Mouse (Mus musculus) spleen, adult 2 months (tissue): Measurements from ENCODE around the gene Gm10985. TPM values are rescaled to one million over a fixed set of nuclear protein-coding genes. Genes with fewer than 3 reads are reported as not detected.

Source experiments
- DNase-seq, 2 experiments: peaks; one replicate each; pipeline versions ENCODE4 v3.0.0 to v3.0.0-alpha.2; 2012 to 2021; ENCODE audit warnings: low spot score in 2 of 2, low read depth in 1 of 2
- H3K27ac ChIP-seq: fragments of 200-500 bp; 2 replicates; pipeline ENCODE4 v1.5.1; 2012; ENCODE audit warnings: low read length, inconsistent platforms; ENCODE audit not compliant: insufficient read depth
- H3K27me3 ChIP-seq: fragments of 200-500 bp; 2 replicates; pipeline ENCODE4 v1.6.1; 2012; ENCODE audit warnings: mild to moderate bottlenecking, moderate library complexity, low read length, inconsistent platforms; ENCODE audit not compliant: control insufficient read depth, insufficient read depth
- H3K36me3 ChIP-seq: fragments of 200-500 bp; 2 replicates; pipeline ENCODE4 v1.6.1; 2012; ENCODE audit warnings: mild to moderate bottlenecking, low read length, inconsistent platforms; ENCODE audit not compliant: control insufficient read depth, insufficient read depth
- H3K4me1 ChIP-seq: fragments of 200-500 bp; 2 replicates; pipeline ENCODE4 v1.6.1; 2011; ENCODE audit warnings: inconsistent platforms; ENCODE audit not compliant: control insufficient read depth, insufficient read depth, insufficient read length
- H3K4me3 ChIP-seq: fragments of 200-500 bp; 2 replicates; pipeline ENCODE4 v1.5.1; 2011; ENCODE audit warnings: mild to moderate bottlenecking, inconsistent platforms; ENCODE audit not compliant: insufficient read depth, insufficient read length; ENCODE audit errors: extremely low read depth
- CTCF ChIP-seq: fragments of 200-500 bp; IDR thresholded peaks from 2 replicates; pipeline ENCODE4 v1.5.1; 2011; ENCODE audit warnings: mild to moderate bottlenecking, inconsistent platforms; ENCODE audit not compliant: insufficient read depth, insufficient read length, insufficient replicate concordance; ENCODE audit errors: extremely low read depth
- POLR2A ChIP-seq: fragments of 200-500 bp; IDR thresholded peaks from 2 replicates; pipeline ENCODE4 v1.6.1; 2011; ENCODE audit warnings: low read depth, low read length, inconsistent platforms
- WGBS: fragments of 180-500 bp; shearing (Covaris S2); methylation state at CpG from one replicate; pipeline ENCODE4 v1.1.7; 2018; 5-methylcytosine and 5-hydroxymethylcytosine counted together
- polyA plus RNA-seq: library from polyadenylated mRNA; depleted of rRNA; stranded (reverse); fragments of >200 nt; gene quantifications from 2 replicates; pipeline ENCODE4 v1.2.3, GENCODE M21; 2012

Gene Gm10985
- polyA plus RNA-seq, 1 experiment, result not detected

DNA sequence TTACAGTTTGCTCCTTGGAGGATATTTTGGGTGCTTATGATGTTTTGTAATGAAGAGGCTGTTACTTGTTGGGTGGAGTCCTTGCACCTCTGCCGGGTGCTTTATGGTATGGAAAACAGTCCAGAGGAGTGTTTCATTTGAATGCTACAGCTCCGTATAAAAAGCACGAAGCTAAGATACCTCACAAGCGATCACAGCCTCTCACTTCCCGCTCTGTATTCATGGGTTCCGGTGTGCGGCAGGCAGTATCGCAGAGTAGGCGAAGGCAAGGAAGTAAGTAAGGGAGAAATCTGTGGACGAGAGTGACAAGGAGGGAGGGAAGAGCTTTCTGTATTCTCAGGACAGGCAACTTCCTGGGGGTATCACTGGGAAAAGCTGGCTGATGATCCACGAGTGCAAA is 3.4 kb downstream of the Gm10985 start:
- H3K4me3 ChIP-seq, result no peak overlapping the region
- H3K36me3 ChIP-seq, result no peaks in the 10 kb centered on the region
- no peak overlapping the region for H3K27ac ChIP-seq
- TF ChIP-seq POLR2A (no peak), CTCF (no peak)
- no peaks in the 10 kb centered on the region for H3K4me1 ChIP-seq
- no peaks in the 10 kb centered on the region for H3K27me3 ChIP-seq
- DNase-seq, result no peak
- WGBS, result 85% methylated on average over 11 of the region's 11 CpGs

DNA sequence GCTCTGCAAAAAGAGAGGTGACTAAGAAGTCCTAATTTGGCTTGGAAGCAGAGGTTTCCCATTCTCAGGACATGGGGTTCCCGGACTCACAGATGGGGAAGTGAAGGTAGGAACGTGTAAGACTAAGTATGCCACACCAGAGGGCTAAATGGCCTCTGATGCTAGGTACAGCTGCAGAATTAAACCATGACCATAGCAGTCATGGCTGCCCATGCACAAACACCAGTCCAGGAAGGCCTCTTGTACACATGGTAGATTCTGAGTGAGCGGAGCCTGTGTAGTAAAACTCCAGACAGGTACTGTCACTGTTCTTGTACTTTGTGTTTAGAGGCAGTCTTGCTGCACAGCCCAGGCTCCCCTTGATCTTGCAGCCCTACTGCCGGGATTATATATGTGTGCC is 9.4 kb downstream of the Gm10985 start:
- no peak for TF ChIP-seq CTCF
- TF ChIP-seq POLR2A, result no peak
- Histone ChIP-seq H3K4me3 (no peak overlapping the region), H3K27me3 (no peaks in the 10 kb centered on the region), H3K27ac (no peak overlapping the region), H3K36me3 (peaks cover 12% of the 10 kb centered on the region), H3K4me1 (no peaks in the 10 kb centered on the region)
- no peak for DNase-seq
- 84% methylated on average over 4 of the region's 4 CpGs for WGBS

GRCm38 (mm10) chr3:53854831-53855230 is 9.9 kb downstream of the Gm10985 start:
- no peak for DNase-seq
- no peak overlapping the region for H3K4me3 ChIP-seq
- WGBS, result 88% methylated on average over 3 of the region's 3 CpGs

DNA sequence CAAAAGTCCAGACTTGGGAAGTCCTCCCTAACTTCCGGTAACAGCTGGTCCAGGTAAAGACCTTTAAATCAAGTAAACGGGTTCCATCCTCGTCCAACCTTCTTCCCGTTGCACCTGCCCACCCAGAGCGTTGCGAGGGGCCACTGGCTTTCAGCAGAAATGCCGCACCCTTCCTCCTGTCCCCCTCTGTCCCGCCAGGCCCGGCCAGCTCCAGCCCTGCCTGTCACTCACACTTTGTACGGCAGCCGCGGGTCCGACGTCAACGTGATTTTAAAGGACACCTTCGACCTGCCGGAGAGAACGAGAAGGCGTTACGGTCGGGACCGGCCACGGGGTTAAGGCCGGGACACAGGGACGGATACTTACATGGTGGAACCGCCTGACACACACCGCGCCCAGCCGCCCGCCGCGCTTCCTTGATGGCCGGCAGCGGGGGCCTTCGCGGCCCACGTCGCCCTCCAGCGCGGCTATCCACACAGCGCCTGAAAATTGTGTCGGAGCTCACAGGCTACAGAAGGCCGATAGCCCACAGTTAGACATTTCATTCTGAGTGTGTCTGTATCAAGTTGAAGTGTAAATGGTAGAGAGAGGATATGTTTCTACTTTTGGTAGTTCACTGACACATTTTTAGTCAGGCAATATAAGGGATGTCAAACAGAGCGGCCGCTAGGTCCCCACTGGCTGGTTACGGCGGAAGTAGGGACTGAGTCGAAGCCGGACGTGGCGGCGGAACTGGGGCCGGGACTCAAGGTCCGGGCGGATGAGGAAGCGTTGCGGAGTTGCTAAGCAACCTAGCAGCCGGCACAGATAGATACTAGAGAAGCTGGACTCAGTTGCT is 18.7 kb downstream of the Gm10985 start, which contains the start of gene Ufm1:
Ufm1 (minus strand) TSS at position 448 of the 838 bp plus-strand sequence.
- H3K27me3 ChIP-seq, result no peaks in the 10 kb centered on the region
- TF ChIP-seq POLR2A (peak; percentile 22), CTCF (no peak)
- peak within 1 kb of the TSS; percentile 70 for H3K4me3 ChIP-seq
- under 1% methylated on average over 58 of the region's 58 CpGs for WGBS
- H3K4me1 ChIP-seq, result peaks cover 5% of the 10 kb centered on the region; the same call in 1 of the 2 replicates
- peak; percentile 90 to 92 for DNase-seq
- peak within 1 kb of the TSS; percentile 85 for H3K27ac ChIP-seq
- H3K36me3 ChIP-seq, result peaks cover 17% of the 10 kb centered on the region

More at GRCm38 (mm10) chr3:53854831-53855230, 9.9 kb downstream of the Gm10985 start:
- TF ChIP-seq CTCF, result no peak
- TF ChIP-seq POLR2A, result no peak
- no peak overlapping the region for H3K27ac ChIP-seq
- H3K36me3 ChIP-seq, result peaks cover 17% of the 10 kb centered on the region
- H3K4me1 ChIP-seq, result no peaks in the 10 kb centered on the region
- H3K27me3 ChIP-seq, result no peaks in the 10 kb centered on the region

DNA sequence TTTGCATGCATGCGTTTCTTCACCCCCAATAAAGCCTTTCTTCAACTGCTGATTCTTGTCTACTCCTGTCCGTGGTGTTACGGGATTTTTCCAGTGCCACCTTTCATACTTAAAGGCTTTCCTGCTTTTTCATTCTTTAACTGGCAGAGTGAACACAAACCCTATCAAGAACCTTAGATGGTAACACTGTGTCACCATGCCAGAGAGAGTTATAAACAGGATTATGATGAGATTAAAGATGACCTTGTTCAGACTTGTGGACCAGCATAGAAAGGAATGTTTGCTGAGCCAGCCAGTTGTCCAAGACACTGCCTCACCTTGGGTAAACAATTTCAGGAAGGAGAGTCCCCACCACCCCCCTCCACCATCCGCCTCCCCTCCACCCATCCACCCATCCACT is 23.3 kb downstream of the Gm10985 start:
- Histone ChIP-seq H3K36me3 (no peaks in the 10 kb centered on the region), H3K27ac (no peak overlapping the region), H3K4me1 (no peaks in the 10 kb centered on the region), H3K4me3 (no peak overlapping the region), H3K27me3 (no peaks in the 10 kb centered on the region)
- WGBS, result 77% methylated on average over 4 of the region's 4 CpGs
- DNase-seq, result no peak
- TF ChIP-seq CTCF (no peak), POLR2A (no peak)

DNA sequence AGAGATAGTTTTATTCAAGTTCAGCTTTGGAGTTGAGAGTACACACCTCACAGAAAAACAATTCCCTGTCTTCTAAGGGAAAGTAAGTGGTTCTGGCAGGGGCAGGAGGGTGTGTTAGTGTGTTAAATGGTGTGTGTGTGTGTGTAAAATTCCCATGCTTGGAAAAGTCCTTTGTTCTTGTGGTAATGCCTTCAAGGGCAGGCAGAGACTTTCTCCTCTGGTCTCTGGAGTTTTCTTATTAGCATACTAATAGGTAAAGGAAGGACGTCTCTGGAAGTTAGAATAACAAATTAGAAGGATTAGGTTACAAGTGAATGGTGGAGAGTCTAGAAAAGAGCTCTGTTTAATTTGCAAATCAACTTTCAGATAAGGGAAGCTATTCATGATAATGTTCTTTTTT is 24.4 kb downstream of the Gm10985 start:
- Histone ChIP-seq H3K4me1 (no peaks in the 10 kb centered on the region), H3K4me3 (no peak overlapping the region), H3K27ac (no peak overlapping the region), H3K36me3 (no peaks in the 10 kb centered on the region), H3K27me3 (no peaks in the 10 kb centered on the region)
- no peak for TF ChIP-seq CTCF
- TF ChIP-seq POLR2A, result no peak
- 62% methylated on average over 1 of the region's 1 CpGs for WGBS
- DNase-seq, result no peak

- H3K27me3 ChIP-seq, result no peaks in the 10 kb centered on the region
- H3K27ac ChIP-seq, result no peak overlapping the region
- no peak overlapping the region for H3K4me3 ChIP-seq
- no peaks in the 10 kb centered on the region for H3K4me1 ChIP-seq
- TF ChIP-seq POLR2A (no peak), CTCF (no peak)
- no peaks in the 10 kb centered on the region for H3K36me3 ChIP-seq
- DNase-seq, result no peak
- 55% methylated on average over 6 of the region's 6 CpGs for WGBS
Measured at GRCm38 (mm10) chr3:53870482-53870881, 25.6 kb downstream of the Gm10985 start.
